Mouse (Mus musculus) hindbrain, embryonic 10.5 days (tissue): Measurements from ENCODE around the gene Numbl. TPM values are rescaled to one million over a fixed set of nuclear protein-coding genes. Genes with fewer than 3 reads are reported as not detected.

Source experiments
- DNase-seq: peaks from one replicate; pipeline ENCODE4 v3.0.0-alpha.2; 2017; ENCODE audit warnings: low spot score
- H3K27ac ChIP-seq: fragments of 300-500 bp; sonication (generic); 2 replicates; pipeline ENCODE4 v1.5.1; 2016; ENCODE audit warnings: mild to moderate bottlenecking, moderate library complexity
- H3K27me3 ChIP-seq: fragments of 300-500 bp; sonication (generic); 2 replicates; pipeline ENCODE4 v1.6.1; 2016; ENCODE audit warnings: mild to moderate bottlenecking; ENCODE audit not compliant: poor library complexity, insufficient read depth, severe bottlenecking
- H3K36me3 ChIP-seq: fragments of 300-500 bp; sonication (generic); 2 replicates; pipeline ENCODE4 v1.6.1; 2016; ENCODE audit warnings: mild to moderate bottlenecking, moderate library complexity
- H3K4me1 ChIP-seq: fragments of 300-500 bp; sonication (generic); replicated peaks from 2 replicates; pipeline ENCODE4 v1.6.1; 2016; ENCODE audit warnings: mild to moderate bottlenecking
- H3K4me3 ChIP-seq: fragments of 300-500 bp; sonication (generic); 2 replicates; pipeline ENCODE4 v1.5.1; 2016; ENCODE audit warnings: mild to moderate bottlenecking, moderate library complexity
- H3K9me3 ChIP-seq: fragments of 300-500 bp; sonication (generic); 2 replicates; pipeline ENCODE4 v1.6.1; 2016; ENCODE audit warnings: mild to moderate bottlenecking, moderate library complexity
- WGBS: fragments of 180-500 bp; shearing (Covaris S2); methylation state at CpG from one replicate; pipeline ENCODE4 v1.1.7; 2016; 5-methylcytosine and 5-hydroxymethylcytosine counted together
- polyA plus RNA-seq: library from polyadenylated mRNA; unstranded; fragments of >200 nt; fragmentation: Nextera tagmentation; extraction: Ambion mirVana; gene quantifications from 2 replicates; pipeline ENCODE4 v1.2.1, GENCODE M21; 2016

Gene Numbl
- polyA plus RNA-seq, 1 experiment from 2014 or later = 53.1 TPM

DNA sequence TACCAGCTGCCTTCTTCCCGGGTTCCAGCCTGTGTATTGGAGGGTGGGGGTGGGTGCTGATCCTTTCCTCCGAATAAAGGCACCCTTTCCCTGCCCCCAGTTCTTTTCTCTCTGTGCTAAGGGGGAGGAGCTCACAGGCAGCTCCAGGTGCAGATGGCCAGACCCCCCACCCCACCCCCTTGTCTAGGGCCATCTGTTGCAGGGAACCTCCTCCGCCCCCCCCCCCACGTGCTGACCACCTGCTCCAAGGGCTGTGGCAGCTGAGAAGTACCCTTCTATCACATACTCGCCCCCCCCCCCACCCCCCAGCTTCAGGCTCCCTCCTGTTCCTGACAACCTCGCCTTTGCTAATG, 405 bp upstream of the Numbl start:
- peak; percentile 68 for DNase-seq
- Histone ChIP-seq H3K27ac (peak overlapping the region; percentile 93), H3K4me3 (peak overlapping the region; percentile 83), H3K36me3 (peaks cover 28% of the 10 kb centered on the region), H3K4me1 (peaks cover 60% of the 10 kb centered on the region), H3K27me3 (0 out of 2 replicates have a peak, but pooled peaks cover 3% of the 10 kb centered on the region), H3K9me3 (no peaks in the 10 kb centered on the region)
- under 1% methylated on average over 6 of the region's 6 CpGs for WGBS

DNA sequence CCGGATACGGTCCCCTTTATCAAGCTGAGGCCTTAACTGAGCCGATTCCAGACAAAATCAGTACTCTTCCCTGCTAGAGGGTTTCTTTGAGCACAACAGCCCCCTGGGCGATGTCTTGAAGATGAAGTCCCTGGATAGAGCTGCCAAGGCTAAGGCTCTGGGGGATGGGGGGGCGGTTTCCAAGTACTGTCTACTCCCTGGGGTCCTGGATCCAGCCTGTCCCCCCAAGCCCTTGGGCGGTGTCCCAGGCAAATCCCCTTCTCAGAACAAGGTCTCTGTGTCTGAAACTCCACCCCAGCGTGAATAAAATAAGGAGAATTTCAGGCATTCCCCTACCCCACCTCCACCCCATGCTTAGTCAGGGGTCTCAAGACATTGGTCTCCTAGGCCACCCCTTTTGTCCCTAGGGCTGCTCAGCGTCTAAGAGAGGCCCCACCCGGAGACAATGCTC, 1.1 kb downstream of the Numbl start:
- Histone ChIP-seq H3K36me3 (peaks cover 37% of the 10 kb centered on the region), H3K27me3 (0 out of 2 replicates have a peak, but pooled peaks cover 3% of the 10 kb centered on the region), H3K27ac (peak overlapping the region; percentile 93), H3K4me3 (peak overlapping the region; percentile 83), H3K9me3 (no peaks in the 10 kb centered on the region), H3K4me1 (peaks cover 60% of the 10 kb centered on the region)
- peak; percentile 52 for DNase-seq
- WGBS = 2% methylated on average over 9 of the region's 9 CpGs

DNA sequence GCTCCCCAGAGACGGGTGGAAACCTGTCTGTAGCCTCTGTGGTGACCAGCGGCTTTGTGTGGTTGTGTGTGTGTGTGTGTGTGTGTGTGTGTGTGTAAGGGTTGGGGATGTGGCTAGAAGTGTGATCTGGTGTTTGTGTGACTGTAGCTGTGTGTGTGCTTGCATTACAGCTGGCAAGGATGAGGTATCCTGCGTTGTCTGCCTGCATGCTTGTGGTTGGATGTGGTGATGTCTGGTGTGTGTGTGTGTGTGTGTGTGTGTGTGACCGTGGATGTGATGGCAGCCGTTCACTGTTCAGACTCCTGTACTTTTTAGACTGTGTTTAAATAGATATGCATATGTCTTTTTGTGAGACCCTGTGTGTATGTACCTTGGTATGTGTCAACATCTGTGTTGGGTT, 1.5 kb downstream of the Numbl start:
- H3K36me3 ChIP-seq = peaks cover 37% of the 10 kb centered on the region
- DNase-seq = no peak
- H3K27me3 ChIP-seq = 0 out of 2 replicates have a peak, but pooled peaks cover 3% of the 10 kb centered on the region
- H3K27ac ChIP-seq = peak overlapping the region; percentile 93
- H3K4me1 ChIP-seq = peaks cover 60% of the 10 kb centered on the region
- no peaks in the 10 kb centered on the region for H3K9me3 ChIP-seq
- 51% methylated on average over 5 of the region's 5 CpGs for WGBS
- peak overlapping the region; percentile 83 for H3K4me3 ChIP-seq

DNA sequence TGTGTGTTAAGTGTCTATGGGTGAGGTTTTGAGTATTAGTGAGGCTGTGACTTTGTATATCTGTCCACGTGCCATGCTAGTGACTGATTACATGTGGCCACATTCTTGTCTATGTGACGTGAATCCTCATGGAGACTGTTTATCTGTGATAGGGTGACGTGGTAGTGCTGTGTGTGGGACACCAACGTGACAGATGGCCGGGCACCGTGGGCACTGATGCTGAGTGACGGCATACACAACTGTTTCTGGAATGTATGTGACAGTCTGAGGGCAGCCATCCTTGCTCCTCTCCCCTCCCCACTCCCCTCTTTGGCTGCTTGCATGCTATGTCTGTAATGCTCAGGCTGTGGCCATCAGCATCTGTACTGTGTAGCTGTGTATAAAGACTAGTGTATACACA, 2.6 kb downstream of the Numbl start:
- no peak for DNase-seq
- H3K9me3 ChIP-seq = no peaks in the 10 kb centered on the region
- peaks cover 60% of the 10 kb centered on the region for H3K4me1 ChIP-seq
- 0 out of 2 replicates have a peak overlapping the region, but pooled peaks have one; percentile 14 for H3K27ac ChIP-seq
- H3K36me3 ChIP-seq = peaks cover 43% of the 10 kb centered on the region
- 73% methylated on average over 7 of the region's 7 CpGs for WGBS
- H3K27me3 ChIP-seq = 0 out of 2 replicates have a peak, but pooled peaks cover 3% of the 10 kb centered on the region
- H3K4me3 ChIP-seq = peak overlapping the region; percentile 83

DNA sequence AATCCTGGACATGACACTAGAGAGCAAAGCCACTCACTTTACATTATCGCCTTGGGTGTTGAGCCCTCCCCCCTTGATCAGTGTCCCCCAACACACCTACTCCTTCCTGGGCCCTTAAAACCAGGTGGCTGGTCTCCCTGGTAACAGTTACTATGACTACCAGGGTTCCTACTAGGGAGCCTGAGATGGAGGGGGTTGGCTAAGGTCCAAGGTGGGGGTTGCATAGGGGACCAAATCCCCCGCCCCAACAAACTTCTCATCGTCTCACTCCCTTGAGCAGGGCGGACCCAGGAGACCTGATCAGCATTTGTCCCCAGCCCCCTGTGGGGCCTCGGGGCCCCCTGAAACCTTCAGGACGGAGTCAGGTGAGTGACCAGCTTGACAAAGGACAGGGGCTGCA, 3.7 kb downstream of the Numbl start:
- H3K36me3 ChIP-seq = peaks cover 53% of the 10 kb centered on the region
- DNase-seq = no peak
- 0 out of 2 replicates have a peak, but pooled peaks cover 3% of the 10 kb centered on the region for H3K27me3 ChIP-seq
- H3K4me1 ChIP-seq = peaks cover 50% of the 10 kb centered on the region
- H3K9me3 ChIP-seq = no peaks in the 10 kb centered on the region
- WGBS = 82% methylated on average over 6 of the region's 6 CpGs
- H3K27ac ChIP-seq = no peak overlapping the region
- no peak overlapping the region for H3K4me3 ChIP-seq

DNA sequence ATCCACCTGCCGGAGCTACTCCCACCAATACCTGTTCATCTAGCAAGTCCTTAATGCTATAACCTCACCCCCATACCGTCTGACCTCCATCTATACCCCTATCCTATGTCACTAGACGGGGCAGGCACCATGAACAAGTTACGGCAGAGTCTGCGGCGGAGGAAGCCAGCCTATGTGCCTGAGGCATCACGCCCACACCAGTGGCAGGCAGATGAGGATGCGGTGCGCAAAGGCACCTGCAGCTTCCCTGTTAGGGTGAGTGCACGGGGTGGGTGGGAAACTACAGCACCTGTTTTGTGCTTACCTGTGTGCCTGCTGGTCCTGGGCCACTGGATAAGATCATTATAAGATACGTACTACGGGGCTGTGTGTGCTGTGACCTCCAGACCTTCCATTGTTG, 6.5 kb downstream of the Numbl start:
- H3K27ac ChIP-seq = no peak overlapping the region
- no peaks in the 10 kb centered on the region for H3K9me3 ChIP-seq
- H3K27me3 ChIP-seq = no peaks in the 10 kb centered on the region
- H3K4me1 ChIP-seq = peaks cover 23% of the 10 kb centered on the region
- H3K4me3 ChIP-seq = no peak overlapping the region
- 93% methylated on average over 12 of the region's 12 CpGs for WGBS
- H3K36me3 ChIP-seq = peaks cover 82% of the 10 kb centered on the region
- no peak for DNase-seq

DNA sequence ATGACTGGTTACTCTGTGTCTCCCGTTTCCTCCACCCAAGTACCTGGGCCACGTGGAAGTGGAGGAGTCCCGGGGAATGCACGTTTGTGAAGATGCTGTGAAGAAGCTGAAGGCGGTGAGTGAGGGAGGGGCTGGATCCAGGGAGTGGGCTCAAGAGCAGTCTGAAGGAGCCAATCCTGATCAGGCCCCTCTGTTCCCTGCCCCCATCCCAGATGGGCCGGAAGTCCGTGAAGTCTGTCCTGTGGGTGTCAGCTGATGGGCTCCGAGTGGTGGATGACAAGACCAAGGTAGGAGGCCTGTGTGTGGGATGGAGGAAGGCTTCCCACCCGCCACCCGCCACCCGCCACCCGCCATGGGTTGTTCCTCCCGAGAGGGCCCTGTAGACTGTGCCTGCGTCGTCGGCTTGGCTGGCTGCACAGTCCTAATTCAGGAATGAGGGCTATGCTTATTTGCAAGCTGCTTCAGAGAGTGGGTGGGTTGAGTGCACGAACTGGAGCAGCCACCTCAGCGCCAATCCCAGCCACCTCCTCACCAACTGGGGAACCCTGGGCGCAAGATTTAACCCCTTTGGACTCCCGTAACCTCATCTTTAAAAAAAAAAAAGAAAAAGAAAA, 8.4 kb downstream of the Numbl start:
- Histone ChIP-seq H3K36me3 (peaks cover 100% of the 10 kb centered on the region), H3K9me3 (no peaks in the 10 kb centered on the region), H3K27ac (no peak overlapping the region), H3K27me3 (no peaks in the 10 kb centered on the region), H3K4me3 (no peak overlapping the region), H3K4me1 (peaks cover 5% of the 10 kb centered on the region; the same call in 1 of the 2 replicates)
- 75% methylated on average over 20 of the region's 20 CpGs for WGBS
- DNase-seq = no peak

DNA sequence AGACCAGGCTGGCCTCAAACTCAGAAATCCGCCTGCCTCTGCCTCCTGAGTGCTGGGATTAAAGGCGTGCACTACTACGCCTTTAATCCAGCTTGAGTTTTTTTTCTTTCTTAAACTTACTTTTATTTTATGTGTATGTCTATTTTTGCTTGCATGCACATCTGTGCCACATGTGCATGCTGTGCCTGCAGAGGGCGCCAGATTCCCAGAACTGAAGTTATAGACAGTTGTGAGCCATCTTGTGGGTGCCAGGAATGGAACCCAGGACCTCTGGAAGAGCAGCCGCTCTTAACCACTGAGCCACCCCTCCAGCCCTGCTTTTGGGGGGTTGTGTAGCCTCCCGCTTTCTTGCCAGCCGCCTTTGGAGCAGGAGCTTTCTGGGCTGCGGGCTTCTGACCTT, 13.2 kb downstream of the Numbl start:
- DNase-seq = no peak
- Histone ChIP-seq H3K27ac (no peak overlapping the region), H3K36me3 (peaks cover 95% of the 10 kb centered on the region)

DNA sequence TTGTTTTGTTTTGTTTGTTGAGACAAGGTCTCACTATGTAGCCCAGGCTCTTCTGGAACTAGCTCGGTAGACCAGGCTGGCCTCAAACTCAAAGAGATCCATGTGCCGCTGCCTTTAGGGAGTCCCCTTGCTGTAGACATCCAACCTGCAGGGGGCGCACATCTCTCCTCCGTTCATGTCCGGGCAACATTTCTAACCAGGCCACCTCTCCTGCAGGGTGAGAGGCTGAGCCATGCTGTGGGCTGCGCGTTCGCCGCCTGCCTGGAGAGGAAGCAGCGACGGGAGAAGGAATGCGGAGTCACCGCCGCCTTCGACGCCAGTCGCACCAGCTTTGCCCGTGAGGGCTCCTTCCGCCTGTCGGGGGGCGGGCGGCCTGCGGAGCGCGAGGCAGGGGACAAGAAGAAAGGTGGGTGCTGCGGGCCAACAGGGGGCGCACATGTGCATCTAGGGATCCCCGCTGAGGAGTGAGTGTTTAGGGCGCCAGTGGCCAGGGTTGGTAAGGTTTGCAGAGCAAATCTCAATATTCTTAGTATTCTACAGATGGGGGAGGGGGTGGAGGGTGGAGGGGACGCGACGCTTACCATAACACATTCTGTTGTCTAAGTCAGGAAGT, 15.6 kb downstream of the Numbl start:
- 60% methylated on average over 32 of the region's 32 CpGs for WGBS
- Histone ChIP-seq H3K36me3 (peaks cover 95% of the 10 kb centered on the region), H3K27me3 (no peaks in the 10 kb centered on the region), H3K9me3 (no peaks in the 10 kb centered on the region), H3K27ac (peak overlapping the region; percentile 45; the same call in 1 of the 2 replicates), H3K4me1 (0 out of 2 replicates have a peak, but pooled peaks cover 3% of the 10 kb centered on the region), H3K4me3 (peak overlapping the region; percentile 29; the same call in 1 of the 2 replicates)
- DNase-seq = peak; percentile 57

More for the DNA sequence above, 13.2 kb downstream of the Numbl start:
- 88% methylated on average over 8 of the region's 8 CpGs for WGBS
- Histone ChIP-seq H3K9me3 (no peaks in the 10 kb centered on the region), H3K27me3 (no peaks in the 10 kb centered on the region), H3K4me3 (no peak overlapping the region), H3K4me1 (0 out of 2 replicates have a peak, but pooled peaks cover 3% of the 10 kb centered on the region)

DNA sequence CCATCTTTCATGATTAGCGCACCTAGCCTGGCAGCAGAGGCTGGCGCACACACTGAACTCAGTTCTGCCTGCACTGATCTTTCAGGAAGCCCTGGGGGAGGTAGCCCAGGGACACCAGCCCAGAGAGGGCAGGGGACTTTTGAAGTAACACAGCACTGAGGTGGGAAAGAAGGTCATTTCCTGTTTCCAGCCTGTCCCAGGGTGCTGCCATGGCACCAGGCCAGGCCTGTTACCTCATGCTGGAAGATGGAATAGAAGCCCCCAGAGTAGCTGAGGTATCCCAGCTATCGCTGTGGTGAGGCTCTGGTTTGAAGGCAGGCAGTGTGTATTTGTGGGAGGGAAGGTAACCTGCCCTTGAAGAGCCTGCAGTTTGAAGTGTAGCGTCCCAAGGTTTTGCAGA, 16.7 kb downstream of the Numbl start:
- Histone ChIP-seq H3K27me3 (no peaks in the 10 kb centered on the region), H3K27ac (no peak overlapping the region), H3K36me3 (peaks cover 95% of the 10 kb centered on the region), H3K9me3 (no peaks in the 10 kb centered on the region), H3K4me1 (0 out of 2 replicates have a peak, but pooled peaks cover 3% of the 10 kb centered on the region), H3K4me3 (no peak overlapping the region)
- 88% methylated on average over 4 of the region's 4 CpGs for WGBS
- DNase-seq = no peak

DNA sequence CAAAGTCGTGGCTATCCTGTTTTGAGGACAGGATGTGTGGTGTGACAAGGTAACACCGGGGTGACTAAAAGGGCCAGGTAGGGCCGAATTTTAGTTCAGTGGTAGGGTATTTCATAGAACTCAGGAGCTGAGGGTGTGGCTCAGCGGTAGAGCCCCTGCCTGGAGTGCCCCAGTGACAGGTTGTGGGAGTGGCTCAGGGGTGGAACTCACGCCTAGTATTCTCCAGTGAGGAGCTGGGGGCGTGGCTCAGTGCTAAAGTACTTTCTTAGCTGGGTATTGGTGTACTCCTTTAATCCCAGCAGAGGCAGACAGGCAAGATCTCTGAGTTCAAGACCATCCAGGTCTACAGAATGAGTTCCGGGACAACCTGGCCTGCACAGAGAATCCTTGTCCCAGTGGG, 17.8 kb downstream of the Numbl start:
- no peak overlapping the region for H3K27ac ChIP-seq
- 65% methylated on average over 7 of the region's 7 CpGs for WGBS
- DNase-seq = no peak
- peaks cover 94% of the 10 kb centered on the region for H3K36me3 ChIP-seq
- H3K4me1 ChIP-seq = 0 out of 2 replicates have a peak, but pooled peaks cover 3% of the 10 kb centered on the region
- no peaks in the 10 kb centered on the region for H3K27me3 ChIP-seq
- no peak overlapping the region for H3K4me3 ChIP-seq
- H3K9me3 ChIP-seq = no peaks in the 10 kb centered on the region

DNA sequence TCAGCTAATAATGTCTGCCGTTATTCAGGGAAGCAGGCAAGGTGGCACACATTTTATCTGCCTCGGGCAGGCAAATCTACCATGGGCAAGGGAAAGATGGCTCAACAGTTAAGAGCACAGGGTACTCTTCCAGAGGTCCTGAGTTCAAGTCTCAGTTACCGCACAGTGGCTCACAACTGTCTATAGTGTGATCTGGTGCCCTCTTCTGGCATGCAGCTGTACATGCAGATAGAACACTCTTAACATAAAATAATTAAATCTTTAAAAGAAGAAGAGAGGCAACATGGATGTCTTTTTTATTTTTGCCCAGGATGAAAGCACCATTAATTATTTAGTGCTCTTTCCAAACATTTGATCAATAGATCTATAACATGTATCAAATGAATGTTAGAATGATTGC, 19.0 kb downstream of the Numbl start:
- H3K36me3 ChIP-seq = peaks cover 94% of the 10 kb centered on the region
- DNase-seq = no peak
- H3K4me1 ChIP-seq = 0 out of 2 replicates have a peak, but pooled peaks cover 3% of the 10 kb centered on the region
- H3K4me3 ChIP-seq = no peak overlapping the region
- no peaks in the 10 kb centered on the region for H3K27me3 ChIP-seq
- 95% methylated on average over 3 of the region's 3 CpGs for WGBS
- H3K9me3 ChIP-seq = no peaks in the 10 kb centered on the region
- H3K27ac ChIP-seq = no peak overlapping the region

DNA sequence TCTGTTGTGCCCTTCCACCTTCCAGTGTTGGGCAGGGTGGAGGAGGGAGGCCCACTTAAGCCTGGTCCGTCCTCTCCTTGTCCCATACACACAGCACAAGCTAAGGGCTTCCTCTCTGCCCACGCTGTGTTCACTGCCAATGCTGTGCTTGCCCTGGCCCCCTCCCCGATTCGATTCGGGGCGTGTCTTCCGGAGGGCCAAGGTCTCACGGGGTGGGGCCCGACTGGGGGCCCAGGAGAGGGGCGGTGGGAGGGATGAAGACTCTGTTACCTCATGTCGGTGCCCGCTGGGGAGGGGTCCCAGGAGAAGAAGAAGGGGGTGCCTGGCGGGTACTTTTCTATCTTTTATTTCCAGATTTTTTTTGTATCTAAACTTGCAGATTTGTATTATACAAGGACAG, 23.5 kb downstream of the Numbl start:
- no peak for DNase-seq
- peaks cover 17% of the 10 kb centered on the region for H3K27me3 ChIP-seq
- H3K4me1 ChIP-seq = peaks cover 14% of the 10 kb centered on the region
- no peak overlapping the region for H3K27ac ChIP-seq
- 70% methylated on average over 13 of the region's 13 CpGs for WGBS
- H3K4me3 ChIP-seq = no peak overlapping the region
- no peaks in the 10 kb centered on the region for H3K9me3 ChIP-seq
- peaks cover 57% of the 10 kb centered on the region for H3K36me3 ChIP-seq
